Mouse (Mus musculus) midbrain, embryonic 15.5 days (tissue): ENCODE measurements around the gene Mettl7a3. TPM values are rescaled to one million over a fixed set of nuclear protein-coding genes. Genes with fewer than 3 reads are reported as not detected.
"Not testable (repeated sequence)": the region's sequence is repeated elsewhere in the genome, so short reads cannot be mapped to it uniquely, and the experiment has no call there.

Experiments
- ATAC-seq: fragments of 200-750 bp; cut with Nextera tagmentation; replicated peaks from 2 replicates; pipeline ENCODE4 v1.8.0; 2017; ENCODE audit warnings: moderate TSS enrichment
- H3K27ac ChIP-seq: fragments of 300-500 bp; sonication (generic); 2 replicates; pipeline ENCODE4 v1.5.1; 2015; ENCODE audit warnings: mild to moderate bottlenecking, inconsistent platforms
- H3K27me3 ChIP-seq: fragments of 300-500 bp; sonication (generic); replicated peaks from 2 replicates; pipeline ENCODE4 v1.6.1; 2015; ENCODE audit warnings: inconsistent platforms
- H3K36me3 ChIP-seq: fragments of 300-500 bp; sonication (generic); replicated peaks from 2 replicates; pipeline ENCODE4 v1.6.1; 2015; ENCODE audit warnings: inconsistent platforms
- H3K4me1 ChIP-seq: fragments of 300-500 bp; sonication (generic); 2 replicates; pipeline ENCODE4 v1.6.1; 2015; ENCODE audit warnings: inconsistent platforms
- H3K4me2 ChIP-seq: fragments of 300-500 bp; sonication (generic); 2 replicates; pipeline ENCODE4 v1.6.1; 2015; ENCODE audit warnings: inconsistent platforms, mild to moderate bottlenecking, moderate library complexity
- H3K4me3 ChIP-seq: fragments of 300-500 bp; sonication (generic); 2 replicates; pipeline ENCODE4 v1.5.1; 2015; ENCODE audit warnings: mild to moderate bottlenecking, inconsistent platforms
- H3K9ac ChIP-seq: fragments of 300-500 bp; sonication (generic); 2 replicates; pipeline ENCODE4 v1.6.1; 2015; ENCODE audit warnings: mild to moderate bottlenecking, inconsistent platforms
- H3K9me3 ChIP-seq: fragments of 300-500 bp; sonication (generic); 2 replicates; pipeline ENCODE4 v1.6.1; 2016; ENCODE audit warnings: inconsistent platforms
- WGBS: fragments of 180-500 bp; shearing (Covaris S2); methylation state at CpG from one replicate; pipeline ENCODE4 v1.1.7; 2015; ENCODE audit warnings: mixed read lengths; 5-methylcytosine and 5-hydroxymethylcytosine counted together
- polyA plus RNA-seq: library from polyadenylated mRNA; unstranded; fragments of >200 nt; fragmentation: Nextera tagmentation; extraction: Ambion mirVana; gene quantifications from 2 replicates; pipeline ENCODE4 v1.2.1, GENCODE M21; 2015

Gene Mettl7a3
- polyA plus RNA-seq, 1 experiment from 2014 or later = not detected

GRCm38 (mm10) chr15:100337847-100338246 lies 3.1 kb downstream of the Mettl7a3 start:
- H3K9me3 ChIP-seq, H3K27ac ChIP-seq, H3K36me3 ChIP-seq, H3K4me2 ChIP-seq, H3K4me3 ChIP-seq, H3K9ac ChIP-seq, H3K27me3 ChIP-seq, ATAC-seq, H3K4me1 ChIP-seq: not testable (repeated sequence)
- 46% methylated on average over 10 of the region's 10 CpGs for WGBS

- not testable (repeated sequence) for ATAC-seq, H3K36me3 ChIP-seq, H3K27ac ChIP-seq, H3K4me1 ChIP-seq, H3K4me2 ChIP-seq, H3K9ac ChIP-seq, H3K9me3 ChIP-seq, H3K27me3 ChIP-seq, H3K4me3 ChIP-seq
- WGBS = 79% methylated on average over 4 of the region's 5 CpGs
These were observed 6.7 kb downstream of the Mettl7a3 start for GRCm38 (mm10) chr15:100341314-100341980.

GRCm38 (mm10) chr15:100345484-100345883 lies 10.8 kb downstream of the Mettl7a3 start:
- Histone ChIP-seq H3K27me3 (no peaks in the 10 kb centered on the region), H3K4me2 (no peak overlapping the region), H3K27ac (no peak overlapping the region), H3K4me1 (no peaks in the 10 kb centered on the region), H3K4me3 (no peak overlapping the region), H3K9me3 (no peaks in the 10 kb centered on the region), H3K9ac (no peak overlapping the region), H3K36me3 (no peaks in the 10 kb centered on the region)
- ATAC-seq = no peak

GRCm38 (mm10) chr15:100346761-100347160 lies 12.0 kb downstream of the Mettl7a3 start:
- no peaks in the 10 kb centered on the region for H3K4me1 ChIP-seq
- no peak overlapping the region for H3K9ac ChIP-seq
- no peak overlapping the region for H3K4me3 ChIP-seq
- no peaks in the 10 kb centered on the region for H3K27me3 ChIP-seq
- 62% methylated on average over 14 of the region's 14 CpGs for WGBS
- H3K27ac ChIP-seq = no peak overlapping the region
- H3K4me2 ChIP-seq = no peak overlapping the region
- no peak for ATAC-seq
- H3K9me3 ChIP-seq = no peaks in the 10 kb centered on the region
- no peaks in the 10 kb centered on the region for H3K36me3 ChIP-seq

GRCm38 (mm10) chr15:100349496-100349895 lies 14.8 kb downstream of the Mettl7a3 start:
- ATAC-seq = no peak
- no peak overlapping the region for H3K4me2 ChIP-seq
- no peak overlapping the region for H3K4me3 ChIP-seq
- no peaks in the 10 kb centered on the region for H3K9me3 ChIP-seq
- no peaks in the 10 kb centered on the region for H3K27me3 ChIP-seq
- H3K9ac ChIP-seq = no peak overlapping the region
- H3K27ac ChIP-seq = no peak overlapping the region
- H3K36me3 ChIP-seq = no peaks in the 10 kb centered on the region
- no peaks in the 10 kb centered on the region for H3K4me1 ChIP-seq
- WGBS = 47% methylated on average over 2 of the region's 2 CpGs

- Histone ChIP-seq H3K4me1 (no peaks in the 10 kb centered on the region), H3K27ac (no peak overlapping the region), H3K36me3 (no peaks in the 10 kb centered on the region), H3K9me3 (no peaks in the 10 kb centered on the region), H3K4me2 (no peak overlapping the region), H3K4me3 (no peak overlapping the region), H3K9ac (no peak overlapping the region), H3K27me3 (no peaks in the 10 kb centered on the region)
- 75% methylated on average over 6 of the region's 6 CpGs for WGBS
- no peak for ATAC-seq
These were observed 16.9 kb downstream of the Mettl7a3 start for GRCm38 (mm10) chr15:100351501-100352060.

- no peak within 1 kb of the TSS for H3K27ac ChIP-seq
- no peaks in the 10 kb centered on the region for H3K36me3 ChIP-seq
- no peak within 1 kb of the TSS for H3K4me2 ChIP-seq
- ATAC-seq = no peak
- no peak within 1 kb of the TSS for H3K4me3 ChIP-seq
- no peaks in the 10 kb centered on the region for H3K9me3 ChIP-seq
- WGBS = 88% methylated on average over 10 of the region's 10 CpGs
- no peak within 1 kb of the TSS for H3K9ac ChIP-seq
- no peaks in the 10 kb centered on the region for H3K27me3 ChIP-seq
- H3K4me1 ChIP-seq = no peaks in the 10 kb centered on the region
These were observed 18.1 kb downstream of the Mettl7a3 start, which contains the start of the genes Methig1 and Mettl7a2 for GRCm38 (mm10) chr15:100352711-100353250. TSS of gene Methig1 (plus strand) at chr15:100353149. TSS of gene Mettl7a2 (plus strand) at chr15:100353200.

- not testable (repeated sequence) for H3K27me3 ChIP-seq, H3K9me3 ChIP-seq, H3K27ac ChIP-seq, H3K4me1 ChIP-seq, H3K9ac ChIP-seq, H3K4me2 ChIP-seq, H3K4me3 ChIP-seq, ATAC-seq, H3K36me3 ChIP-seq
- 92% methylated on average over 22 of the region's 22 CpGs for WGBS
These were observed 18.7 kb downstream of the Mettl7a3 start for GRCm38 (mm10) chr15:100353399-100353798.

- Histone ChIP-seq H3K27me3 (no peaks in the 10 kb centered on the region), H3K9me3 (no peaks in the 10 kb centered on the region), H3K4me1 (no peaks in the 10 kb centered on the region), H3K27ac (no peak overlapping the region), H3K9ac (no peak overlapping the region), H3K36me3 (no peaks in the 10 kb centered on the region), H3K4me3 (no peak overlapping the region), H3K4me2 (no peak overlapping the region)
- no peak for ATAC-seq
- 89% methylated on average over 5 of the region's 5 CpGs for WGBS
These were observed 21.1 kb downstream of the Mettl7a3 start for GRCm38 (mm10) chr15:100355876-100356275.

GRCm38 (mm10) chr15:100364242-100364641 lies 29.5 kb downstream of the Mettl7a3 start, which contains the start of gene Higd1c:
TSS of gene Higd1c (plus strand) at chr15:100364542.
- no peak within 1 kb of the TSS for H3K4me3 ChIP-seq
- no peak for ATAC-seq
- WGBS = 74% methylated on average over 7 of the region's 7 CpGs

GRCm38 (mm10) chr15:100365967-100366366 lies 31.2 kb downstream of the Mettl7a3 start:
- H3K36me3 ChIP-seq, H3K4me1 ChIP-seq, ATAC-seq, H3K9ac ChIP-seq, H3K4me2 ChIP-seq, H3K9me3 ChIP-seq, H3K4me3 ChIP-seq, H3K27ac ChIP-seq, H3K27me3 ChIP-seq: not testable (repeated sequence)
- WGBS = 50% methylated on average over 9 of the region's 9 CpGs

More at GRCm38 (mm10) chr15:100364242-100364641, 29.5 kb downstream of the Mettl7a3 start, which contains the start of gene Higd1c:
- Histone ChIP-seq H3K36me3 (no peaks in the 10 kb centered on the region), H3K4me1 (no peaks in the 10 kb centered on the region), H3K4me2 (no peak within 1 kb of the TSS), H3K27me3 (no peaks in the 10 kb centered on the region), H3K27ac (no peak within 1 kb of the TSS), H3K9ac (no peak within 1 kb of the TSS), H3K9me3 (no peaks in the 10 kb centered on the region; the same call in 1 of the 2 replicates)

- 86% methylated on average over 7 of the region's 7 CpGs for WGBS
- no peaks in the 10 kb centered on the region for H3K27me3 ChIP-seq
- no peak overlapping the region for H3K4me3 ChIP-seq
- H3K9ac ChIP-seq = no peak overlapping the region
- H3K36me3 ChIP-seq = no peaks in the 10 kb centered on the region
- no peak for ATAC-seq
- no peaks in the 10 kb centered on the region; the same call in 1 of the 2 replicates for H3K9me3 ChIP-seq
- H3K4me1 ChIP-seq = no peaks in the 10 kb centered on the region
- no peak overlapping the region for H3K27ac ChIP-seq
- no peak overlapping the region for H3K4me2 ChIP-seq
These were observed 32.4 kb downstream of the Mettl7a3 start for GRCm38 (mm10) chr15:100367119-100367518.

GRCm38 (mm10) chr15:100375066-100375465 lies 40.3 kb downstream of the Mettl7a3 start:
- H3K36me3 ChIP-seq = no peaks in the 10 kb centered on the region
- H3K27me3 ChIP-seq = no peaks in the 10 kb centered on the region
- no peak overlapping the region for H3K9ac ChIP-seq
- H3K9me3 ChIP-seq = no peaks in the 10 kb centered on the region
- no peak overlapping the region for H3K4me2 ChIP-seq
- ATAC-seq = no peak
- no peak overlapping the region for H3K27ac ChIP-seq
- no peaks in the 10 kb centered on the region for H3K4me1 ChIP-seq
- 32% methylated on average over 5 of the region's 5 CpGs for WGBS
- no peak overlapping the region for H3K4me3 ChIP-seq
